Mouse (Mus musculus) R1 (cell line): ENCODE data around the gene Trip6.

Source experiments
- DNase-seq: peaks from one replicate; pipeline ENCODE4 v3.0.0-alpha.2; 2018; ENCODE audit warnings: low read depth, low spot score

Gene Trip6

GRCm38 (mm10) chr5:137338663-137339289 lies 24.6 kb upstream of the Trip6 start:
- peak; percentile 54 for DNase-seq

DNA sequence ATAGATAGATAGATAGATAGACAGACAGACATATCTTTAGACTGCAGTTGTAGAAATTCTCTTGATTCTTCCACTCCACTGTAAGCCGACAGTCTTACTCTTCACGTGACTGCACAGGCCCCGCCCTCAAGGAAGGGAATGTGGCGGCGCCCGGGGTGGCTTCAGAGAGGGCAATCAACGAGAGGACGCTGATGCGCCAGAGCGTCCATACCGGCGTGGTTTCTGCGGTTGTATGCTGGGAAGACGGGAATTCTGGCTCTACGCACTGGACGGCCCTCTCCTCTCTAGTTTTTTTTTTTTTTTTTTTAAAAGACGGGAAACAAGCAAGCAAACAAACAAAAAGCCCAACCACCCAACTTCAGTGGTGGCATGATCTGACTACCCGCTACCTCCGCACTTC lies 24.1 kb upstream of the Trip6 start:
- peak; percentile 94 for DNase-seq

DNA sequence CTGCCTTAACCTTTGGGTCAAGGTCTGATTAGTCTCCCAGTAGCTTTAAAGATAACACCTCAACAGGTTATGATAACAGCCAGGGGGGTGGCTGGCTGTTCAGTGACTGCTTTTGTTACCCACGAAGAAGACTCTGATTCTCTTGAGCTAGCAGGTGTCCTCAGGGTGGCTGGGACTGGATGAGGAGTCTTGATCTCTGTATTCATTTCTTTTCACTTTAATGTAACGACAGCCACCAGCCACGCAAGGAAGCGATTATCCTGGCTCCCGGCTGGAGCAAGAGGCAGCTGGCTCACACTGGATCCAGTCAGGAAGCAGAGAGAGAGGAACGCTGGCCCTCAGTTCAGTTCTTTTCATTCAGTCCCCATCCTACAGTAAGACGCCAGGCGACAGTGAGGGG lies 23.0 kb upstream of the Trip6 start:
- peak; percentile 89 for DNase-seq

DNA sequence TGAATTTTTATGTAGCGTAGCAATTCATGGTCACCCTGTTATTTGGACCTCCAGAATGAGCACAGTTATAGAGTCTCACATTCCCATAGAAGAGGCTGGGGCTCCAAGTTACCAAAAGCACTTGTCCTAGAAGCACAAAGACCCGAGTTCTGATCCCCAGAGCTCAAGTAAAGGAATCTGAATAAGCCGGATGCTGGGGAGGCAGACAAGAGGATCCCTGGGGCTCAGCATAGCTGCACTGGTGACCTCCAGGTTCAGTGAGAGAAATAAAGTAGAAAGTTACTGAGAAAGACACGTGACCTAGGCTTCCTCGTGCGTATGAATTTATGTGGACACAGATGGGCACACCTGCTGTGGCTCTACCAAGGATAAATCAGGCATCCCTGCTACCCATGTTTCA lies 20.9 kb upstream of the Trip6 start:
- peak; percentile 84 for DNase-seq

- no peak for DNase-seq
Observed at GRCm38 (mm10) chr5:137334317-137334716, 20.1 kb upstream of the Trip6 start.

GRCm38 (mm10) chr5:137333512-137334174 lies 19.4 kb upstream of the Trip6 start, which contains the start of gene Slc12a9:
Gene Slc12a9, minus strand, starts transcription at chr5:137333597.
- DNase-seq: peak; percentile 97

- DNase-seq: no peak
Observed at GRCm38 (mm10) chr5:137332857-137333511, 18.8 kb upstream of the Trip6 start.

- DNase-seq: no peak
Observed at GRCm38 (mm10) chr5:137330910-137331309, 16.7 kb upstream of the Trip6 start.

- no peak for DNase-seq
Observed at GRCm38 (mm10) chr5:137320996-137321395, 6.8 kb upstream of the Trip6 start.

- DNase-seq: no peak
Observed at GRCm38 (mm10) chr5:137318570-137318969, 4.4 kb upstream of the Trip6 start.

DNA sequence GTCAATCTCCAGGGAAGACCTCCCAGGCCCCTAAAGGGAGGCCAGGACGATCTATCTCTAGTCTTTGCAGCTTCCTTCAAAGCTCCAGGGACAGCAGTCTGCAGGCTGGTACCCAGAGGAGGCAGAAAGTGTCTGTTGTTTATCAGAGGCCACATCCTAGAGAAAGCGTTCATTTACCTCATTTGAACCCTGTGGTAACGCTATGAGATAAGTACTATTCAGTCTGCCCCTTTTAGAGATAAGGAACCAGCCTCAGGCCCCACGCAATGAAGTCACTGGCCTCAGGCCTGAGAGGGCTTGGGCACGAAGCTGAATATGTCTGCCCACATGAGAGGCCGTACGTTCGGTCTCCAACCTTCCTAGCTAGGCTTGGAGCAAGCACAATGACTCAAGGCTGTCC lies 3.2 kb upstream of the Trip6 start:
- no peak for DNase-seq

DNA sequence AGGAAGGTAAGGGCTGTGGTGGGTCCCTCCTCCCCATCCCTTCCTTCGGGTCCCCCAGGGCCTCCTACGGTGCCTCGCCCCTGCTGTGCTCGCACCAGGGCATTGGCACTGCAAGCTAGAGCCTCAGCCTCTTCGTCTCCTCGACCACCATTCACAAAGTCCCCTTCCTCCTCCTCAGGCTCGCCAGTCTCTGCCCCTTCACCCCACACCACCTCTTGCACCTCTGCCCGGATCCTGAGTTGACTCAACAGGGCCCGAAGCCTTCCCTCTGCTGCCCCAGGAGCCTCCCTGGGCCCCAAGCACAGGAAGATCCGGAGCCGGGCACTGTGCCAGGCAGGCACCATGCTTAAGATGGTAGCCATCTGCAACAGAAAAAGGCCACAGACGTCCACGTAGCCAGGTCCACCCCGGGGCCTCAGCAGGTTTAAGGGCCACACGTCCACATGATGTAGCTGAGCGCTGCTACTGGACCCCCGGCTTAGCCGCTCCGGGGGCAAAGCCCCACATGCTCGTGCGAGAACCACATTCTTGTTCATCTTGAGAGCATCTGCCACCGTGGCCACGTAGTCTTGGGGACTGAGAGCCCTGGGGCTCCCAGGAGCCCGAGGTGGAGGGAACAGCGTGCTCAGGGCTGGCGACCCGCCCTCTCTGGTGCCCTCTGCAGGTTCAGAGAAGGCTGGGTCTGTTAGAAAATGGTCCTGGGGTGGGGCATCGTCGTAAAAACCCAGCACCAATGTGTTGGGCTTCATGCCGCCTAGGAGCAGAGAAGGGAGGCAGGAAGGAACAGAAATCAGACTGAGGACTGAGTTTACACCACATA lies 1.1 kb upstream of the Trip6 start:
- DNase-seq: peak; percentile 74

GRCm38 (mm10) chr5:137313466-137314192 lies 575 bp downstream of the Trip6 start:
- no peak for DNase-seq

DNA sequence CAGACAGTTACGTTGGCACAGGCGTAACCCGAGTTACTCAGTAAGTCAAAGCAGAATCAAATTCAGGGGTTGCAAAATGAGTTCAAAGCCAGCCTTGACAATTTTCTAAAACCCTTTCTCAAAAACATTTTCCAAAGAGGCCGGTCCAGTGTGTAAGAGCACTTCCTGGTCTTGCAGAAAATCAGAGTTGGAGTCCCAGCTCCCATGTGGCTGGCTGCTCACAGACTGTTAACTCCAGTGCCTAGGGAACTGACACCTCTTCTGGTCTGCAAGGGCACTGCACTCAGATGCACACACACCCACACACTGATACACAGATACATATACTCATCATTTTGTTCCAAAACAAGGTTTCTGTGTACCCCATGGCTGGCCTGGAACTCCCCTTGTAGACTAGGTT lies 5.8 kb downstream of the Trip6 start:
- peak; percentile 77 for DNase-seq

DNA sequence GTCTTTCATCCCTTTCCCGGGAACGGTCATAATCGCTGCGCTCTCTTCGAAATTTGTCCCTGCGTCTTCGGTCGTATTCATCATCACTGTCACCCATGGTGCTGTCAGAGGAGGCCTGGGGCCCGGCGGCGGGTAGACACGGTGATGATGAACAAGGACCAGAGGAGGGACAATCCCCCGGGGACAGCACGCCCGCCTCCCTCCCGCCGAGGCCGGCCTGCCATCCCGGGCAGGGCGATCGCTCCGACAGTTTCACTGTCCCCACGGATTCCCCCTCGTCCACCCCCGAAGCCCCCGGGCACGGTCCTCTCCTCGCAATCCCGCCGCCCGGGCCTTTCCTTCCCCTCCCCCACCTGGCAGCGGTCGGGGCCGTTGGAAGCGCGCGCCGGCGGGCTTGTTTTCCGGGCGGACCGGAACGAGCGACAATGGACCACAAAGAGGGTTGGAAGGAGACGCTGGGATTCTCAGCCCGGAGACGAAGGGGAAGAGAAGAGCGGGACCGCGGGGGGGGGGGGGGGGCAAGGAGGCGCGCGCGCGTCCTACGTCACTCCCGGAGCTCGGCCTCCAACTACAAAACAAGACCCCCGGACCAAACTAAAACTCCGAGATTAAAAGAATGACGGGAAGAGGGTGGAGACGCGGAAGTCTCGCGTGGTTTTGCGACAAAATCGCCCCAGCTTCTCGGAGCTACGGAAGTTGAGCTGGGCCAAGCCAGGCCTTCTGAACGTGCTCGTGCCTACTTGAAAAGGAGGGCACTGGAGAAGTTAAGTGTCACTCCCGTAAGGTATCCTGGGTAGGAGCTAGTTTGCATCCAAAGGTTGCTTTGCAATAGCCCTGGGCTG lies 6.9 kb downstream of the Trip6 start, which contains the start of gene Srrt:
Gene Srrt, minus strand, starts transcription at position 604 of the 842 bp plus-strand sequence.
- peak; percentile 98 for DNase-seq

- no peak for DNase-seq
Observed at GRCm38 (mm10) chr5:137306439-137307005, 7.7 kb downstream of the Trip6 start.

GRCm38 (mm10) chr5:137305822-137306221 lies 8.4 kb downstream of the Trip6 start:
- peak; percentile 92 for DNase-seq

DNA sequence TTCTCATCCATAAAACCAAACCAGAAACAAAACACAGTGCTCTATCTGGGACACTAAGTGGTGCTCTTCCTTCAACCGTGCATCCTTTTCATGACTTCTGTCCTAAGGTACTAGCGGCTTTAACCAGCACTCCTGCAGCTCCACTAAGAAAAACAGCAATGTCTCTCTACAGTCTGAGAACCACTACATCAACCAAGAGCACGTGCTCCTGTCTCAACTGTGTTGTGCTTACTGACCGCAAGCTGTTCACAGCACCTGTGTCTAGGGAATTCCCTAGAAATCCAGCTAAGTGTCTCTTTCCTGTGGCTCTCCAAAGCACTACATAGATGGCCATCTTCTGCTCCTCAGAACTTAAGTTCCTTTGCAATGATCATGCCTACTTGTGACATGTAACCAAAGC lies 9.4 kb downstream of the Trip6 start:
- DNase-seq: no peak

- DNase-seq: no peak
Observed at GRCm38 (mm10) chr5:137304165-137304564, 10.0 kb downstream of the Trip6 start.

DNA sequence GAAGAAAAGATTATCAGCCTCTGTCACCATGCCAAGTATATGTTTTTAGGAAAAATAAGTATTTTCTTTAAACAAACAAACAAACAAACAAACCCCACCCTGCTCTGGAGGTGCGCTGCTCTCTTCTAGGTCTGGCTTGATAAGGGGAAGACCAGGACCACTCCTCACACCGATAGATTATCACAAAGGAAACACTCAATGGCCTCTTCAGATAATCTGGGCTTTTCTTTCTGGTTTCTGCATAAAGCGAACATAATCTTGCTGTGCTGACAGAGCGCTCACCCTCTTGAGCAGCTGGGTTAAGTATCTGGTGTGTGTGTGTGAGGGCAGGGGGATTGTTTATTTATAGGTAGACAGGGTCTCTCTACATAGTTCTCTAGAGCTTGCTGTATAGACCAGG lies 10.6 kb downstream of the Trip6 start:
- no peak for DNase-seq
